Mouse (Mus musculus) midbrain, embryonic 13.5 days (tissue): Measurements from ENCODE around the gene Slc38a3. TPM values are rescaled to one million over a fixed set of nuclear protein-coding genes. Genes with fewer than 3 reads are reported as not detected.
A peak's percentile ranks its signal among the peaks of the same experiment; 100 is the strongest.

Experiments
- ATAC-seq: fragments of 200-750 bp; cut with Nextera tagmentation; 2 replicates; pipeline ENCODE4 v1.8.0; 2017; ENCODE audit warnings: mild to moderate bottlenecking, moderate TSS enrichment, moderate library complexity
- H3K27ac ChIP-seq: fragments of 300-500 bp; sonication (generic); 2 replicates; pipeline ENCODE4 v1.5.1; 2015; ENCODE audit warnings: inconsistent platforms, mild to moderate bottlenecking, moderate library complexity
- H3K27me3 ChIP-seq: fragments of 300-500 bp; sonication (generic); 2 replicates; pipeline ENCODE4 v1.6.1; 2015; ENCODE audit warnings: mild to moderate bottlenecking, inconsistent platforms
- H3K36me3 ChIP-seq: fragments of 300-500 bp; sonication (generic); 2 replicates; pipeline ENCODE4 v1.6.1; 2015; ENCODE audit warnings: mild to moderate bottlenecking, inconsistent platforms
- H3K4me1 ChIP-seq: fragments of 300-500 bp; sonication (generic); replicated peaks from 2 replicates; pipeline ENCODE4 v1.6.1; 2015; ENCODE audit warnings: inconsistent platforms
- H3K4me2 ChIP-seq: fragments of 300-500 bp; sonication (generic); replicated peaks from 2 replicates; pipeline ENCODE4 v1.6.1; 2015; ENCODE audit warnings: moderate library complexity, mild to moderate bottlenecking, inconsistent platforms
- H3K4me3 ChIP-seq: fragments of 300-500 bp; sonication (generic); replicated peaks from 2 replicates; pipeline ENCODE4 v1.5.1; 2015; ENCODE audit warnings: mild to moderate bottlenecking, inconsistent platforms
- H3K9ac ChIP-seq: fragments of 300-500 bp; sonication (generic); replicated peaks from 2 replicates; pipeline ENCODE4 v1.6.1; 2015; ENCODE audit warnings: mild to moderate bottlenecking, inconsistent platforms
- H3K9me3 ChIP-seq: fragments of 300-500 bp; sonication (generic); 2 replicates; pipeline ENCODE4 v1.6.1; 2016; ENCODE audit warnings: mild to moderate bottlenecking, inconsistent platforms
- WGBS: fragments of 180-500 bp; shearing (Covaris S2); methylation state at CpG from one replicate; pipeline ENCODE4 v1.1.7; 2015; 5-methylcytosine and 5-hydroxymethylcytosine counted together
- polyA plus RNA-seq: library from polyadenylated mRNA; unstranded; fragments of >200 nt; fragmentation: Nextera tagmentation; extraction: Ambion mirVana; gene quantifications from 2 replicates; pipeline ENCODE4 v1.2.1, GENCODE M21; 2015

Gene Slc38a3
- polyA plus RNA-seq: 18.7 and 22.0 TPM in 2 replicates

DNA sequence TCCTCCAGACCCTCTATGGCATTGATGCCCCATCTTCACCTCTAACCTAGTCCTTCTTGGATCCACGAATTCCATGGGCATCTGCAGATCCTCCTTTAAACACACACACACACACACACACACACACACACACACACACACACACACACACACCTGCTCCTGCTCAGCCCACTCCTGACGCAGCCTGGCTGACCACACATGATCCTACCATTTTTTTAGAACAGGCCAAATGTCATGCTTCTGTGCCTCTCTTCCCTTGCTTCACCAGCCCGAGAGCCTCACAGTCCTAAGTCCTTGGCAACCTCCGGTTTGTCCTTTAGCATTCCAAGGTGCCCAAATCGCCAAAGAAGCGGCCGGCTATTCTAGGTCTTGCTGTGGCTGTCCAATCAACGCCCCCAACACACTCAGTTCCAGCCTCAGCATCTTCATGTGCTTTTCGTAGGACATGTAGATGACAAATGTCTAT is at the start of gene Slc38a3:
Slc38a3 (minus strand) TSS at position 51 of the 466 bp plus-strand sequence.
- Histone ChIP-seq H3K9ac (no peak within 1 kb of the TSS), H3K27ac (no peak within 1 kb of the TSS), H3K4me2 (no peak within 1 kb of the TSS), H3K27me3 (peaks cover 32% of the 10 kb centered on the region), H3K4me1 (peaks cover 40% of the 10 kb centered on the region), H3K4me3 (no peak within 1 kb of the TSS), H3K36me3 (no peaks in the 10 kb centered on the region), H3K9me3 (no peaks in the 10 kb centered on the region)
- 85% methylated on average over 9 of the region's 9 CpGs for WGBS
- ATAC-seq: no peak

DNA sequence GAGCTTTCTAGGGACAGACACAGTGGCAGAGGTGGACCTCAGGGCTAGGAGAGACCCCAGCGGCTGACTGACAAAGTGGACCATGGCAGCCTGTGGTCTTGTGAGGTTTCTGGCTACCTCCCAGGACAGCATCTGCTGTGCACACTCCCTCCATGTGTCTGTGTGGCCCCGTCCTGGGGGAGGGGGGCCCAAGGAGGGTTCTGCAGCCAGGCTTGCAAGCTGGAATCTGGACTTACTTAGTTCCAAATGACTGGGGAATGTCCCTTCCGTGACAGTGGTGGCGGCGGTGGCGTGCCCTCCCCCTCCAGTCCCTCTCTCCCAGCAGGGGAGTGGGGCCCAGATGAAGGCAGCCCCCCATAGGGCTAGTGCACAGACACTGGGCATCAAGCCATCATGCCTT is 47.6 kb upstream of the Slc38a3 start:
- no peaks in the 10 kb centered on the region for H3K9me3 ChIP-seq
- no peak overlapping the region for H3K4me2 ChIP-seq
- 0 out of 2 replicates have a peak, but pooled peaks cover under 1% of the 10 kb centered on the region for H3K27me3 ChIP-seq
- no peak overlapping the region for H3K9ac ChIP-seq
- WGBS: 30% methylated on average over 6 of the region's 6 CpGs
- ATAC-seq: no peak
- H3K4me3 ChIP-seq: no peak overlapping the region
- H3K4me1 ChIP-seq: peaks cover 24% of the 10 kb centered on the region
- H3K36me3 ChIP-seq: no peaks in the 10 kb centered on the region
- no peak overlapping the region for H3K27ac ChIP-seq

DNA sequence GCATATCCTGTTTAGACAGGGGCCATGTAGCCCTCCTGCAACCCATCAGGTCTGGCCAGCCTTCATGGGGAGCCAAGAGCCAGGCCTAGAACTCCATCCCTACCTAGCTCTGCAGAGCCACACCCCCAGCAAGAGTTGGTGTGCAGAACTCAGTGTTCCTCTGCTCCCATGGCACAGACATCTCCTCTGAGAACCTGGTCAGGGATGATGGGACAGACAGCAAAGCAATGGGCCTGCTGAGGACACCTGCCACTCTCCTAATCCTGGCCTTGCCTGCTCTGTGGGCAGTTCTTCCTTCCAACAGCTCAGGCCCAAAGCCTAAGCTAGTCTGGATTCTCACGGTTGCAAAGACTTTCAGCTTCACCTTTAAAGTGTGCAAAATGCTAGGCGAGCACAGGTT is 46.3 kb upstream of the Slc38a3 start:
- Histone ChIP-seq H3K27me3 (0 out of 2 replicates have a peak, but pooled peaks cover 6% of the 10 kb centered on the region), H3K4me1 (peaks cover 24% of the 10 kb centered on the region), H3K36me3 (no peaks in the 10 kb centered on the region), H3K4me3 (no peak overlapping the region), H3K9ac (no peak overlapping the region), H3K4me2 (no peak overlapping the region), H3K9me3 (no peaks in the 10 kb centered on the region), H3K27ac (no peak overlapping the region)
- 76% methylated on average over 2 of the region's 2 CpGs for WGBS
- no peak for ATAC-seq

DNA sequence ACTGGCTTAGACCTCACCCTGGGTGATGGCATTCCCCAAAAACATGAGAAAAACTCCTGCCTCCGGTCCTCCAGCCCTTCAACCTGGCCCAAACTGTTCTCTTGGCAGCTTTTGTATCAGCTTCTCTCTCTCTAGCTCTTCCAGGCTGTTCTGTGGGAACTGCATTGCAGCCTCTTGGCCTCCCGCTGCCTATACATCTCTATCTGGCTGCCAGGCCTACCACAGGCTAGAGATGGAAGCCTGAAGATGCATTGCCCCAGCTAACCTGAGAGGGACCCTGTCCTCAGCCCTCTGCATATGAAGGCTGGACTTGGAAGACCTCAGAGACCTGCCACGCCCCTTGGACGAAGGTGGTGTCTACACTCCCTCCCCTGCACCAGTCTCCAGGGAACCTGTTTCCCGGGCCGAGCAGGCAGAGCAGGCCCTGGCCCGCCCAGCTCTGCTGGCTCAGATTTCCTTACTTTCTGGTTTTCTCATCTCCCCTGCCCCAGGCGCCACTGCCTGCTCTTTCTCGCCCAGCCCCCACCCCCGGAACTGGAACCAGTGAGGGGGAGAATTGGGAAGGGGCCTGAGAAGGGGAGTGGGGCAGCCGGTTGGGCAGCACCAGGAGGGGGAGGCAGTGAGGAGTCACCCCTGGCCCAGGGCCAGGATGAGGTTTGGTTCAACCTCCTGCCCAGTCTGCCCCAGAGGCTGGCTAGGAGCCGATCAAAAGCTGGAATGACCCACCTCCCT is 45.1 kb upstream of the Slc38a3 start:
- 19% methylated on average over 12 of the region's 12 CpGs for WGBS
- Histone ChIP-seq H3K4me3 (no peak overlapping the region), H3K27me3 (0 out of 2 replicates have a peak, but pooled peaks cover 6% of the 10 kb centered on the region), H3K9me3 (no peaks in the 10 kb centered on the region), H3K36me3 (no peaks in the 10 kb centered on the region), H3K4me1 (peaks cover 31% of the 10 kb centered on the region), H3K4me2 (no peak overlapping the region), H3K9ac (no peak overlapping the region), H3K27ac (no peak overlapping the region)
- no peak for ATAC-seq

DNA sequence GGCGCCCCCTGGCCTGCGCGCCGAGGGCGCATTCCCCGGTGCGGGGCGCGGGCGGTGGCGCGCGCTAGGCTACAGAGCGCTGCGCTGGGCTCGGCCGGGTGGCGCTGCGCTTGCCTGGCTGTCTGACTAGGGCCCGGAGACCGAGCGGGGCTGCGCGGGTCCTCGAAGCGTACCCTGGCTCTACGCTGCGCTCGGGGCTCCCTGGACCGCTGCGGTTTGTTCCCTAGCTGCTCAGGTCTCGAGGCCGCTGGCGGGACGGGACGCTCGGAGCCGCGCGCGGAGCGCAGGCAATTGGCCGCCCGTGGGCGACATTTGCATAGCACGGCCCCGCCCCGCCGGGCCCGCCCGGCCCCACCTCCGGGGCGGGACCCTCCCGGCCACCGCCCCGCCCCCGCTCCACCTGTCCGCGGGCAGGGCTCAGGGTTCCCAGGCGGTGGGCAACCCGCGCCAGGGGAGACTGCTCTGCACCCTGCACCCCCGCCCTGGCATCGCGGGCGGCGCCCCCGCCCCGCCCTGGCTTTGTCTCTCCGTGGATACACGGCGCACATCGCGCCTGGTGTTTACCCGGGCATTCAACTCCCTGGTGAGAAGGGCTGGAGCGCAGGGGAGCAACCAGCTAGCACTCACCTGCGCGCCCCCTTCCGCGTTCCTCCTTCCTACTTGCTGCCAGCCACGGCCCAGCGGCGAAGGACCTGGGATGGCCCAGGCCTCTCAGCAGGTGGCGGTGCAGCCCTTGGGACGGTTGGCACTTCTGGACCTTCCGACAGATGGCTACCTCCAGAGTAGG is 40.6 kb upstream of the Slc38a3 start, which contains the start of gene Sema3f:
Sema3f (minus strand) TSS at position 779 of the 787 bp plus-strand sequence.
- under 1% methylated on average over 64 of the region's 86 CpGs for WGBS
- peak; percentile 78 for ATAC-seq
- Histone ChIP-seq H3K27me3 (0 out of 2 replicates have a peak, but pooled peaks cover 6% of the 10 kb centered on the region), H3K9me3 (no peaks in the 10 kb centered on the region), H3K36me3 (peaks cover 7% of the 10 kb centered on the region), H3K4me1 (peaks cover 58% of the 10 kb centered on the region), H3K27ac (peak within 1 kb of the TSS; percentile 94), H3K4me3 (peak within 1 kb of the TSS; percentile 88), H3K4me2 (peak within 1 kb of the TSS; percentile 89), H3K9ac (peak within 1 kb of the TSS; percentile 98)

DNA sequence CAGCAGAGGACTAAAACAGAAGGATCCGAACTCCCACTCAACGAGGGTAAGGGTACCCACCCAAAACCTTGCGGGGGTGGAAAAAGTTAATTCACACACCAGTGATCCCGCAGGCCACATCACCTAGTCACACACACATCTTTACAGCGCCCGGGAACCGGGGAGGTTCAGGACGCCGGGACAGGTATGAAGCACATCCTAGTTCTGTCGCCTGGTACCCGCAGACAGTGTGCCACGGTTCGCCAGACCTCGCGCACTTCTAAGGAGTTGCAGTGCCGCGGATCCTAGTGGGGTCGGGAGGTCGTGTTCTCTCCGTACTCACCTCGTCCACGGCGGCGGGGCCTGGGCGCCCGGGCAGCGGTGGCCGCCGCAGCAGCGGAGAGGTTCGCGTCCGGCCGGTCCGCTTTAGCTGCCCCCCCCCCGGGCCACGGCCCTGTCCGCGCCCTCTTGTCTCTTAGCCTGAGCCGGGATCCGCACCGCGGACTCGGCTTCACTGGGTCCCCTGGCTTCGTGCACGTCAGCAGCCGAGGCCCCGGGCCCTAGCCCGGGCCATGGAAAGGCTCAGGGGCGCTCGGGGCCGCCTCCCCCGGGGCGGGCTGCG is 39.9 kb upstream of the Slc38a3 start:
- H3K4me1 ChIP-seq: peaks cover 57% of the 10 kb centered on the region

DNA sequence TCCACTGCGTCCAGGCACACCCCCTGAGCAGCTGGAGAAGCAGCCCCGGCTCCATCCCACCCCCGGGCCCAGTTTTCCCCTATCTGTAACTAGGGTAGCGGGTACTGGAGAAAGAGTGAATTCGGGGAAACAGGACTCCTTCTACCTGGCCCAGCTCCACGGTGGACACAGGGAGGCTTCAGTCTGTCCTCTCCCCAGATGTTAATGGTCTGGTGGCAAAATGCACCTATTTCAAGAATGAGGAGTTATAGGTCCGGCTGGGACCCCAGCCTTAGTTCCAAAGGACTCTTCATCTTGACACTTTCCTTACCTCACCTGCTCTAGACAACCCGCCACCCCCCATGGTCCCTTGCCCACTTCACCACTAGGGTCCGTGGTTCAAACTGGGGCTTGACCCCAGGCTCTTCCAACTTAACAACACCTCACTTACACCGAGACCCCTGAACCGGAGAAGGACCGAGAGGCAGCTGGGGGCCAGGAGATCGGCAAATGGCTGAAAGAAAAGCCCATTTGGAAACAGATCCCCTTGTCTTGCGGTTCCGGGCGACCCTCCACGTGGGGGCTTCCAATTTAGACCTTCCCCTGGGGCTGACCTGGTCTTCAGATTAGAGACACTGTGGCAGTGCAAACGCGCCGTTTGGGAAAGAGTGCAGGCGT is 39.2 kb upstream of the Slc38a3 start:
- peak overlapping the region; percentile 89 for H3K4me2 ChIP-seq
- H3K27ac ChIP-seq: peak overlapping the region; percentile 94
- ATAC-seq: no peak
- H3K4me1 ChIP-seq: peaks cover 61% of the 10 kb centered on the region
- WGBS: 4% methylated on average over 21 of the region's 21 CpGs
- H3K9me3 ChIP-seq: no peaks in the 10 kb centered on the region
- 0 out of 2 replicates have a peak, but pooled peaks cover 6% of the 10 kb centered on the region for H3K27me3 ChIP-seq
- H3K4me3 ChIP-seq: peak overlapping the region; percentile 88
- peak overlapping the region; percentile 98 for H3K9ac ChIP-seq
- peaks cover 19% of the 10 kb centered on the region for H3K36me3 ChIP-seq

More for the DNA sequence above, 39.9 kb upstream of the Slc38a3 start:
- peak overlapping the region; percentile 98 for H3K9ac ChIP-seq
- H3K9me3 ChIP-seq: no peaks in the 10 kb centered on the region
- peaks cover 13% of the 10 kb centered on the region for H3K36me3 ChIP-seq
- H3K4me3 ChIP-seq: peak overlapping the region; percentile 88
- H3K27me3 ChIP-seq: 0 out of 2 replicates have a peak, but pooled peaks cover 6% of the 10 kb centered on the region
- H3K27ac ChIP-seq: peak overlapping the region; percentile 94
- H3K4me2 ChIP-seq: peak overlapping the region; percentile 89
- no peak; the same call in 1 of the 2 replicates for ATAC-seq
- WGBS: under 1% methylated on average over 55 of the region's 55 CpGs

DNA sequence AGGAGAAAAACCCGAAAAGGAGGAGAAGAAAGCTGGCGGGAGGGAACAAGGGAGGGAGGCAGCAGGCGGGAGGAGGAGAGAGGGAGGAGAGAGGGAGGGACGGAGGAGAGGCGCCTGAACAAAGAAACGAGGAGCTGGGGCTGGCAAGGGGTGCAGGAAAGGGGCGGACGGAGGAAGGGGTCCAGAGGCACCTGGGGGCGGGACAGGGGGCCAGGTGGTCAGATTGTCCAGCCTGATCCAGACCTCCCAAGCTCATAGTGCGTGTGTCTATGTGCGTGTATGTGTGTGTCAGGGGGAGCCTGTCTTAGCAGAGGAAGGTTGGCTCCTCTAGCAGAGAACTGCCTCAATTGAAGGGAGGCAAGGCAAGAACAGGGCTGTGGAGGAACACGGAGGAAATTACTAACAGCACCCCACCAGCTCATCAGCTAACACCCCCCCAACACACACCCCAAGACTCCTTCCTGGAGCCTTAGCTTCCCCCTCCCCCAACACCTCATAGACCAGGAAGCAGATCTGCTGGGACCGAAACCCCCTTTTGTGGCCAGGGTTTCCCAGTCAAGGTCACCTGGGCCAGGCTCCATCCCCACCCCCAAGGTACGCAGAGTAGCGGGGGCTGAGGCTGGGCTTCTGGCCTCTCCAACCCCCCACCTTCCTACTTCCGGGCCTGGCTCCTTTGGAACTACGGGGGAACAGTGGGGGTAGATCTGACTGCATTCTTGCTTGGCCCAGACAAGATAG is 38.5 kb upstream of the Slc38a3 start:
- H3K36me3 ChIP-seq: peaks cover 26% of the 10 kb centered on the region
- ATAC-seq: peak; percentile 10; the same call in 1 of the 2 replicates
- peak overlapping the region; percentile 94 for H3K27ac ChIP-seq
- WGBS: 2% methylated on average over 17 of the region's 17 CpGs
- H3K4me2 ChIP-seq: peak overlapping the region; percentile 89
- H3K4me3 ChIP-seq: peak overlapping the region; percentile 88
- H3K27me3 ChIP-seq: 0 out of 2 replicates have a peak, but pooled peaks cover 6% of the 10 kb centered on the region
- peaks cover 68% of the 10 kb centered on the region for H3K4me1 ChIP-seq
- H3K9me3 ChIP-seq: no peaks in the 10 kb centered on the region
- H3K9ac ChIP-seq: peak overlapping the region; percentile 98

DNA sequence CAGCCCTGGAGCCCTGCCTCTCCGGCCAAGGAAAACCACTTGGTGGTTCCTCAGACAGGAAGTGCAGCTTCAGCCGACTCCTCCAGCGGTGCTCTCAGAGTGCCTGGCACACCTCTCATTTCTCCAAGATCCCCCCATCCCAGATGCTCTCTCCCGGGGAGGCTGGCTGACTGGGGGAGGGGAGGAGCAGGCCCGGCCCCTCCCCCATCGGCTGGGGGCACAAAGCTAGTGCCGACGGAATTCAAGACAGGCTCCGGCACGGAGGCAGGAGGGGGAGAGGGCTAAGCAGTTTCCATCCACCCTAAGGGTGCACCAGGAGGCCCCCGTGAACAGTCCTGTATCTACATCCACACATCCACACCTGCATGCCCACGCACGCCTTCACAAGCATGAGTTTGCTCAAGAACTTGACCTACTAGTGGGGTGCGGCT is 37.5 kb upstream of the Slc38a3 start:
- 1% methylated on average over 14 of the region's 14 CpGs for WGBS
- peak overlapping the region; percentile 89 for H3K4me2 ChIP-seq
- peaks cover 33% of the 10 kb centered on the region for H3K36me3 ChIP-seq
- H3K4me1 ChIP-seq: peaks cover 77% of the 10 kb centered on the region
- peak overlapping the region; percentile 98 for H3K9ac ChIP-seq
- H3K4me3 ChIP-seq: peak overlapping the region; percentile 88
- ATAC-seq: no peak
- no peaks in the 10 kb centered on the region for H3K9me3 ChIP-seq
- H3K27ac ChIP-seq: peak overlapping the region; percentile 94
- 0 out of 2 replicates have a peak, but pooled peaks cover 4% of the 10 kb centered on the region for H3K27me3 ChIP-seq

DNA sequence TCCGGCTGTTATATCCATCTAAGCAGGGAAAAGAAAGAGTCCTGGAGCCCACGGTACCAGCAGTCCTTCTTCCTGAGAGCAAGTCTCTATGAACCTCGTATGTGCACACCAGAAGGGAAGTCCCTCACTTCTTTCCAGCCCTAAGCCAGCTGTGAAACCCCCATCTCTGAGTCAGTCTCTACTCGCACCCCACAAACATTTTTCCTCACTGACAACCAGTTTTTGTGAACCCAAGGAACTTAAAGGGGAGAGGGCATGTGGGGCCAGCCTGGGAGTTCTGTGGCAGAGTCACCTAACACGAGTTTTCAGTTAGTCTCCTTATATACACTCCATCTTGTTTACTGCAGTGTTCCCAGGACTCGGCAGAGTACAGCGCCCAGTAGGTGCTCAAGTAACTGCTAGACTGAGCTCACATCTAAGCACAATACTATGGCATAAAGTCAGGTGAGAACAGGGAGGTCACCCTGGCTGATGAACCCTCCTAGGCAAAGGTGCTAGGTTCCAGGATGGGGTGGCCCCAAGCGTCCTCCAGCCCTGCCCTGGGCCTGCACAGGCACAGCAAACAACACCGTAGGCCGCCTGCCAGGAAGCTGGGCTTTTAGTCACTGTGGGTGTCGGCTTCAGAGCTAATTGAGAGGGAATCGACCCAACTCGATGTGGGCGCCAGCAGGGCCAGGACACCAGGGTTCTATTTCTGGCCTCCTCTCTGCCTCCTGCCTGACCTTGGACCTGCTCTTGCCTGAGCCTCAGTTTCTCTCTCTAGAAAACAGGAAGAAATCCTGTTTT is 34.2 kb upstream of the Slc38a3 start:
- Histone ChIP-seq H3K4me1 (peaks cover 97% of the 10 kb centered on the region), H3K36me3 (peaks cover 44% of the 10 kb centered on the region), H3K27me3 (no peaks in the 10 kb centered on the region), H3K27ac (no peak overlapping the region), H3K9me3 (no peaks in the 10 kb centered on the region), H3K4me2 (no peak overlapping the region), H3K4me3 (no peak overlapping the region), H3K9ac (no peak overlapping the region)
- 66% methylated on average over 14 of the region's 14 CpGs for WGBS
- no peak for ATAC-seq
